Mouse (Mus musculus): ENCODE data around the gene Adam17. TPM values are rescaled to one million over a fixed set of nuclear protein-coding genes. Genes with fewer than 3 reads are reported as not detected.

Adam17 gene
- total RNA-seq (2014; rRNA removed; ENCODE audit: low replicate concordance) (19.0 and 24.9 TPM in 2 replicates), polyA plus RNA-seq (2015; fragmentation: Nextera tagmentation; extraction: Ambion mirVana) (16.5 and 16.6 TPM in 2 replicates)

DNA sequence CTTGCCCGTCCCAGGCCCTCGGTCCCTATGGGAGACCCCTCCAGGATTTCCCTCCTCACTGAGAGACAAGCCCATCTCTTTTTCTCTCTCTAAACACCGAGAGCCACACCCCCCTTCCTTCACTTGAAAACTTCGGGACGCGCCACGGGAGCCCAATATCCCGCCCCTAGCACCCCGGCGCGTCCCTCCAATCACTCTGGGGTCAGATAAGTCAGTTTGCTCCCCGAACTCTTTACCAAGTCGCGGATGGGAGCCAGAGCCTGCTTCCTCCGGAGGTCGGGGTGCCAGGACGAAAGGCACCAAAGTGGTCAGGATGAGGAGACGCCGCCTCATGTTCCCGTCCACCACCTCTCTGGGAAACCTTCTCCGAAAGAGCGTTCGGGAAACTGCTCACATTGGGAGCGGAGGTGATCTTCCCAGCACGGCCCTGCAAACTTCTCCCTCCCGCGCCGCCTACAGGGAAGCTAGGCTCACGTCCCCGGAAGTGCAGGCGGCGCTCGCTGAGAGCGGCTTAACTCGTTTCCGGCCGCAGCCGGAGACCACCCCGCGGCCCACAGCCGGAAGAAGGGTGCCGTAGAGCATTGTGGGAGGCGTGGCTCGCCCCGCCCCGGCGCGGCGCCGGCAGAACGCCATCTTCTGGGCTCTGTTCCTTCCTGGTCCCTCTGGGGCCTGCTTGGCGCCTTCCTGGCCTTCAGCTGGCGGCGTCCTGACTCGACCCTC, at the start of gene Adam17:
Adam17 (minus strand) TSS at position 533 of the 720 bp plus-strand sequence.
- DNase-seq (ENCODE audit: low spot score) (peak; percentile 96), ATAC-seq (ENCODE audit: insufficient read depth, low read depth) (peak; percentile 98)
- TF ChIP-seq EP300 (IDR thresholded peaks at IDR 0.05; ENCODE audit: low read depth) (peak; percentile 97), CTCF (IDR thresholded peaks at IDR 0.05; ENCODE audit: low read depth) (peak; percentile 70)
- Histone ChIP-seq H3K4me2 (ENCODE audit: low read depth, low read length) (peak within 1 kb of the TSS; percentile 65), H3K36me3 (replicated peaks; ENCODE audit: control insufficient read depth, insufficient read depth, low read length) (no peaks in the 10 kb centered on the region), H3K9me3 (replicated peaks; ENCODE audit: control insufficient read depth, low read length) (no peaks in the 10 kb centered on the region), H3K27me3 (ENCODE audit: control insufficient read depth, insufficient read depth, low read length) (no peaks in the 10 kb centered on the region), H3K4me1 (ENCODE audit: control insufficient read depth, insufficient read depth) (peaks cover 7% of the 10 kb centered on the region), H3K4me3 (ENCODE audit: low read depth, low read length) (peak within 1 kb of the TSS; percentile 84), H3K27ac (ENCODE audit: low read depth) (peak within 1 kb of the TSS; percentile 94), H3K9ac (replicated peaks; ENCODE audit: low read depth, low read length) (peak within 1 kb of the TSS; percentile 73)
- WGBS: under 1% methylated on average over 48 of the region's 55 CpGs

- WGBS: 24% methylated on average over 11 of the region's 11 CpGs
- H3K4me3 ChIP-seq (ENCODE audit: low read depth, low read length): peak overlapping the region; percentile 87
Measured at GRCm38 (mm10) chr12:21418621-21419131, 45.2 kb upstream of the Adam17 start.

DNA sequence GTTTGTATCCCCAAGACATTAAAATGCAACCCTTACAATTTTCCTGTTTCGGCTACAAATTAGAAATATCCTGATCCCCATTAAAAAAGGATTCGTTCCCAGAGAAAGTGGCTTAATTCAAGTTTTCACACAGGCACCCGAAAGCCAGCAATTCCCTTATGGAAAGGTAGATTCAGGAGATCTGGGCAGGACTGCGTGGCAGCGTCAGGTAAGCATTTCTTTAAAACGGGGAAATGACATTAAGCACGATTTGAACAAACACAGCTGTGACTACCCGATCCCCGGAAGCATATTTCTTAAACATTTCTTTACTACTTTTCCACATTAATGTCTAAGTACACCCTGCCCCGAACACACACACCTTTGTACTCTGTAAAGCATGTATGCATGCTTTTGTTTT, 44.7 kb upstream of the Adam17 start:
- Histone ChIP-seq H3K36me3 (replicated peaks; ENCODE audit: control insufficient read depth, insufficient read depth, low read length) (no peaks in the 10 kb centered on the region; the same call in 1 of the 2 replicates), H3K9me3 (replicated peaks; ENCODE audit: control insufficient read depth, low read length) (no peaks in the 10 kb centered on the region), H3K4me2 (ENCODE audit: low read depth, low read length) (peak overlapping the region; percentile 58), H3K9ac (replicated peaks; ENCODE audit: low read depth, low read length) (no peak overlapping the region; the same call in 1 of the 2 replicates), H3K27me3 (ENCODE audit: control insufficient read depth, insufficient read depth, low read length) (no peaks in the 10 kb centered on the region), H3K27ac (ENCODE audit: low read depth) (peak overlapping the region; percentile 11; the same call in 1 of the 2 replicates), H3K4me3 (ENCODE audit: low read depth, low read length) (peak overlapping the region; percentile 87), H3K4me1 (ENCODE audit: control insufficient read depth, insufficient read depth) (peaks cover 20% of the 10 kb centered on the region)
- DNase-seq (ENCODE audit: low spot score) (no peak), ATAC-seq (ENCODE audit: insufficient read depth, low read depth) (no peak)
- no peak for TF ChIP-seq EP300 (IDR thresholded peaks at IDR 0.05; ENCODE audit: low read depth)
- no peak for TF ChIP-seq CTCF (IDR thresholded peaks at IDR 0.05; ENCODE audit: low read depth)
- 13% methylated on average over 10 of the region's 10 CpGs for whole genome bisulfite sequencing

More at GRCm38 (mm10) chr12:21418621-21419131, 45.2 kb upstream of the Adam17 start:
- peak; percentile 6 for DNase-seq (ENCODE audit: low spot score)
- H3K9ac ChIP-seq (replicated peaks; ENCODE audit: low read depth, low read length): no peak overlapping the region; the same call in 1 of the 2 replicates
- H3K4me1 ChIP-seq (ENCODE audit: control insufficient read depth, insufficient read depth): peaks cover 20% of the 10 kb centered on the region
- H3K36me3 ChIP-seq (replicated peaks; ENCODE audit: control insufficient read depth, insufficient read depth, low read length): no peaks in the 10 kb centered on the region; the same call in 1 of the 2 replicates
- ATAC-seq (ENCODE audit: insufficient read depth, low read depth): no peak
- H3K9me3 ChIP-seq (replicated peaks; ENCODE audit: control insufficient read depth, low read length): no peaks in the 10 kb centered on the region
- peak overlapping the region; percentile 58 for H3K4me2 ChIP-seq (ENCODE audit: low read depth, low read length)
- H3K27me3 ChIP-seq (ENCODE audit: control insufficient read depth, insufficient read depth, low read length): no peaks in the 10 kb centered on the region
- TF ChIP-seq CTCF (IDR thresholded peaks at IDR 0.05; ENCODE audit: low read depth) (no peak), EP300 (IDR thresholded peaks at IDR 0.05; ENCODE audit: low read depth) (no peak)
- H3K27ac ChIP-seq (ENCODE audit: low read depth): peak overlapping the region; percentile 11

- peak; percentile 98 for ATAC-seq (ENCODE audit: insufficient read depth, low read depth)
- TF ChIP-seq CTCF (IDR thresholded peaks at IDR 0.05; ENCODE audit: low read depth) (no peak), EP300 (IDR thresholded peaks at IDR 0.05; ENCODE audit: low read depth) (peak; percentile 52; the same call in 1 of the 2 replicates)
Measured at GRCm38 (mm10) chr12:21417100-21418070, 44.0 kb upstream of the Adam17 start, which contains the start of gene Ywhaq. Gene Ywhaq (minus strand): TSS chr12:21417637.

DNA sequence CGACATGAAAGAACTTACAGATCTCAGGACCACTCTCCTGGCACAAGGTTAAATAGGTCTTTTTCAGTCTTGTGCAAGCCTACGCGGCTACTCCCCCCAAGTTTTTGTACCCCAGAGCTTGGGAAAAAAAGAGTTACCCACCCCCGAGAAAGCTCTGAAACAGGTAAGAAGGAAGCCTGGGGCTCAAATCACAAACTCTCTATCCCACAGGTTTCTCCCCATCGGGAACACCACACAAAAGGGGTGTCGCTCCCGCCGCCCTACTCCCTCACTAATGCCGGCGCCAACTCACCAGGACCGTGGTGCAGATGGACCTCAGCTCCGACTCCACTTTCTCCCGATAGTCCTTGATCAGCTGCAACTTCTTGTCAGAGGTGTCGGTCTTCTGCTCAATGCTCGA, 43.1 kb upstream of the Adam17 start:
- Histone ChIP-seq H3K9me3 (replicated peaks; ENCODE audit: control insufficient read depth, low read length) (no peaks in the 10 kb centered on the region), H3K9ac (replicated peaks; ENCODE audit: low read depth, low read length) (peak overlapping the region; percentile 93), H3K36me3 (replicated peaks; ENCODE audit: control insufficient read depth, insufficient read depth, low read length) (peaks cover 12% of the 10 kb centered on the region), H3K4me3 (ENCODE audit: low read depth, low read length) (peak overlapping the region; percentile 87), H3K27ac (ENCODE audit: low read depth) (peak overlapping the region; percentile 71), H3K4me2 (ENCODE audit: low read depth, low read length) (peak overlapping the region; percentile 91), H3K27me3 (ENCODE audit: control insufficient read depth, insufficient read depth, low read length) (no peaks in the 10 kb centered on the region), H3K4me1 (ENCODE audit: control insufficient read depth, insufficient read depth) (peaks cover 20% of the 10 kb centered on the region)
- TF ChIP-seq EP300 (IDR thresholded peaks at IDR 0.05; ENCODE audit: low read depth): 0 out of 2 replicates have a peak, but pooled peaks have one; percentile 11
- TF ChIP-seq CTCF (IDR thresholded peaks at IDR 0.05; ENCODE audit: low read depth): no peak
- no peak for ATAC-seq (ENCODE audit: insufficient read depth, low read depth)
- WGBS: under 1% methylated on average over 13 of the region's 15 CpGs
- DNase-seq (ENCODE audit: low spot score): no peak

More at GRCm38 (mm10) chr12:21417100-21418070, 44.0 kb upstream of the Adam17 start, which contains the start of gene Ywhaq:
- under 1% methylated on average over 98 of the region's 103 CpGs for WGBS
- peak within 1 kb of the TSS; percentile 91 for H3K4me2 ChIP-seq (ENCODE audit: low read depth, low read length)
- no peaks in the 10 kb centered on the region for H3K9me3 ChIP-seq (replicated peaks; ENCODE audit: control insufficient read depth, low read length)
- peaks cover 4% of the 10 kb centered on the region for H3K36me3 ChIP-seq (replicated peaks; ENCODE audit: control insufficient read depth, insufficient read depth, low read length)
- peaks cover 20% of the 10 kb centered on the region for H3K4me1 ChIP-seq (ENCODE audit: control insufficient read depth, insufficient read depth)
- peak within 1 kb of the TSS; percentile 93 for H3K9ac ChIP-seq (replicated peaks; ENCODE audit: low read depth, low read length)
- H3K27me3 ChIP-seq (ENCODE audit: control insufficient read depth, insufficient read depth, low read length): no peaks in the 10 kb centered on the region
- peak within 1 kb of the TSS; percentile 87 for H3K4me3 ChIP-seq (ENCODE audit: low read depth, low read length)
- DNase-seq (ENCODE audit: low spot score): peak; percentile 98
- peak within 1 kb of the TSS; percentile 100 for H3K27ac ChIP-seq (ENCODE audit: low read depth)
